ENCODE assay signal across 8 mouse cellular contexts in genomic region chr2:155236362-155236992, GRCm38 (mm10). TPM values are rescaled to one million over a fixed set of nuclear protein-coding genes. Genes with fewer than 3 reads are reported as not detected.
A peak's percentile ranks its signal among the peaks of the same experiment; 100 is the strongest.
DNase-seq lines count a peak whose midpoint lies in the region; ATAC-seq and TF ChIP-seq lines count a peak whose summit lies in the region.

Gene Dynlrb1 (plus strand): TSS chr2:155236533.

- H3K9me3 ChIP-seq in megakaryocyte, embryonic 14.5 days: no peaks in the 10 kb centered on the region

- TF ChIP-seq POLR2A in cortical plate, adult 2 months (IDR thresholded peaks at IDR 0.05; ENCODE audit: extremely low read depth, insufficient read depth, low read length): peak; percentile 91

- DNase-seq in gastrocnemius, adult 8-10 months (ENCODE audit: low spot score in 2 of 2): peak; percentile 97 to 98
- DNase-seq in hindlimb bud, embryonic 11.5 days (ENCODE audit: extremely low spot score, low read depth, low spot score): peak; percentile 95
- DNase-seq in left cerebral cortex, adult 8-10 months (ENCODE audit: low spot score in 2 of 2): peak; percentile 96 to 100
- peak; percentile 99 to 100 for DNase-seq in right cerebral cortex, postnatal 10 days (ENCODE audit: low spot score in 2 of 2)
- peak; percentile 99 for DNase-seq in urinary bladder, postnatal 25 days (ENCODE audit: low spot score)

- H3K27ac ChIP-seq in cortical plate, adult 2 months (ENCODE audit: insufficient read depth, low read length): peak within 1 kb of the TSS; percentile 25; the same call in 1 of the 2 replicates

- H3K27me3 ChIP-seq in megakaryocyte, embryonic 14.5 days (replicated peaks): peaks cover 4% of the 10 kb centered on the region

- ATAC-seq in activated CD4-positive, CD25-positive, alpha-beta regulatory T cell, adult 4 months: peak; percentile 95

- H3K4me1 ChIP-seq in cortical plate, adult 2 months (ENCODE audit: control insufficient read depth, insufficient read depth, low read length): peaks cover 7% of the 10 kb centered on the region
- H3K4me1 ChIP-seq in megakaryocyte, embryonic 14.5 days: peaks cover 42% of the 10 kb centered on the region

- H3K4me3 ChIP-seq in cortical plate, adult 2 months (ENCODE audit: insufficient read depth, low read length): peak within 1 kb of the TSS; percentile 48
- H3K4me3 ChIP-seq in megakaryocyte, embryonic 14.5 days (replicated peaks): peak within 1 kb of the TSS; percentile 98

- peaks cover 14% of the 10 kb centered on the region for H3K36me3 ChIP-seq in megakaryocyte, embryonic 14.5 days (replicated peaks; ENCODE audit: low read length)

- TF ChIP-seq CTCF in cortical plate, adult 2 months (IDR thresholded peaks at IDR 0.05; ENCODE audit: extremely low read depth, insufficient read depth, low read length): no peak

RNA-seq across cellular contexts. Expression of gene Dynlrb1, which starts in this region (rescaled TPM):
- polyA plus RNA-seq in activated CD4-positive, CD25-positive, alpha-beta regulatory T cell, adult 4 months (2017; shearing (Covaris generic)): 100 to 1,000 TPM; 330 to 375 TPM
- polyA plus RNA-seq in cortical plate, adult 2 months (2012; rRNA removed): 788 and 867 TPM in 2 replicates
- total RNA-seq in gastrocnemius, adult 8-10 months (2022): 100 to 1,000 TPM in 2 of 4 experiments, 10 to 100 TPM in 2; 67.9 to 107 (median 89.1) TPM
- 100 to 1,000 TPM; 217 to 305 (median 251) TPM for total RNA-seq in left cerebral cortex, adult 8-10 months (2022)
- polyA plus RNA-seq in megakaryocyte, embryonic 14.5 days (2012; ENCODE audit: insufficient read depth, low replicate concordance): 10.7 and 187 TPM in 2 replicates

Comparison
In these comparisons a context has a peak if more than half of its experiments do, and no peak if none do; other contexts are left out.
1. Peak in every context shown above with its lines: DNase-seq, ATAC-seq, H3K4me3 ChIP-seq and H3K27ac ChIP-seq.